Mouse (Mus musculus): ENCODE results near the gene Gm20388. TPM values are rescaled to one million over a fixed set of nuclear protein-coding genes. Genes with fewer than 3 reads are reported as not detected.

Gm20388 gene
- polyA plus RNA-seq, 1 experiment from 2014 or later, result 4.4 TPM

DNA sequence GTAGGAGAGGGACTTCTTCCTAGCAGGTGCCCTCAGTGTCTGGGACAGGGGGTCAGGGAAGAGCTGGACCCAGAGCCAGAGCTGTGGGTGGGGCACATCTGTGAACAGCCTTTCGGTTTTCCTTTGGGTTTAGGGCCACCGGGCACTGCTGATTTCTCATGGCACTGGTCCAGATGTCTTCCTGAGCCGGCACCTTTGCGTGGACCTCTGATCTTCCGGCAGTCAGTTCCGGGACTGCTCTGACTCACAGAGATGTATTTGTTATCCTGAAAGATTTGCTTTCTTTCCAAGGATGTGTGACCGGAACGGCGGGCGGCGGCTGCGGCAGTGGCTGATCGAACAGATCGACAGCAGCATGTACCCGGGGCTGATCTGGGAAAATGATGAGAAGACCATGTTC lies 828.9 kb downstream of the Gm20388 start:
- H3K36me3 ChIP-seq, result no peaks in the 10 kb centered on the region
- no peak overlapping the region for H3K9ac ChIP-seq (replicated peaks)
- no peak overlapping the region for H3K4me2 ChIP-seq (replicated peaks)
- ATAC-seq, result no peak
- no peaks in the 10 kb centered on the region for H3K9me3 ChIP-seq
- peaks cover 29% of the 10 kb centered on the region for H3K27me3 ChIP-seq
- no peak overlapping the region for H3K4me3 ChIP-seq (replicated peaks)
- WGBS, result 90% methylated on average over 15 of the region's 15 CpGs
- H3K27ac ChIP-seq, result no peak overlapping the region
- peaks cover 17% of the 10 kb centered on the region for H3K4me1 ChIP-seq (replicated peaks)

DNA sequence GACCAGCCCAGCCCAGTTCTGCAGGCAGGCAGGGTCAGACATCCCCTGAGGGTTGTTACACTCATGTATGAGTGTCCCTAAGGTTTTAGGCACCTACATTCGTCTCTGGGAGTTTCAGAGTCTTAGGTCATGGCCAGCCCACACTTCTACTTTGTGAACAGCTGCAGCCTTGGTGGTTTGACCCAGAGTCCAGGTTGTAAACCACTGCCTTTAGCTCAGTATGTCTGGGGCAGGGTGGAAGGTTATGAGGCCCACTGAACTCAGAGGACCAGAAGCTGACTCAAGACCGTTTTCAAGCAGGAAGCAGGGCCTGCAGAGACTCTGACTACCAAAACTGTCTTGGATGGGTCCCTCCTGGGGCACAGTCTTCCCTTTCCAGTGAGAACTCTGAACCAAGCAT lies 829.9 kb downstream of the Gm20388 start:
- H3K9ac ChIP-seq (replicated peaks), result no peak overlapping the region
- peaks cover 15% of the 10 kb centered on the region for H3K4me1 ChIP-seq (replicated peaks)
- no peaks in the 10 kb centered on the region for H3K36me3 ChIP-seq
- H3K9me3 ChIP-seq, result no peaks in the 10 kb centered on the region
- peaks cover 19% of the 10 kb centered on the region for H3K27me3 ChIP-seq
- H3K4me3 ChIP-seq (replicated peaks), result no peak overlapping the region
- WGBS, result 74% methylated on average over 2 of the region's 2 CpGs
- no peak overlapping the region for H3K4me2 ChIP-seq (replicated peaks)
- no peak overlapping the region for H3K27ac ChIP-seq
- ATAC-seq, result no peak

- H3K27ac ChIP-seq, result no peak overlapping the region
- H3K4me2 ChIP-seq (replicated peaks), result no peak overlapping the region
- no peaks in the 10 kb centered on the region for H3K9me3 ChIP-seq
- no peaks in the 10 kb centered on the region for H3K36me3 ChIP-seq
- H3K4me1 ChIP-seq (replicated peaks), result peaks cover 11% of the 10 kb centered on the region
- peaks cover 15% of the 10 kb centered on the region for H3K27me3 ChIP-seq
- no peak overlapping the region for H3K4me3 ChIP-seq (replicated peaks)
- ATAC-seq, result no peak
- H3K9ac ChIP-seq (replicated peaks), result no peak overlapping the region
- WGBS, result 56% methylated on average over 17 of the region's 17 CpGs
These were observed 830.4 kb downstream of the Gm20388 start for GRCm38 (mm10) chr8:120741001-120741400.

GRCm38 (mm10) chr8:120741815-120742530 lies 831.3 kb downstream of the Gm20388 start:
- Histone ChIP-seq H3K27me3 (peaks cover 11% of the 10 kb centered on the region), H3K4me3 (replicated peaks) (no peak overlapping the region), H3K9me3 (no peaks in the 10 kb centered on the region), H3K36me3 (no peaks in the 10 kb centered on the region), H3K9ac (replicated peaks) (no peak overlapping the region), H3K27ac (no peak overlapping the region), H3K4me1 (replicated peaks) (peaks cover 2% of the 10 kb centered on the region; the same call in 1 of the 2 replicates), H3K4me2 (replicated peaks) (no peak overlapping the region)
- no peak for ATAC-seq
- 95% methylated on average over 15 of the region's 15 CpGs for WGBS

- Histone ChIP-seq H3K4me2 (replicated peaks) (no peak overlapping the region), H3K36me3 (no peaks in the 10 kb centered on the region), H3K9me3 (no peaks in the 10 kb centered on the region), H3K9ac (replicated peaks) (no peak overlapping the region), H3K4me1 (replicated peaks) (no peaks in the 10 kb centered on the region), H3K27ac (no peak overlapping the region), H3K27me3 (no peaks in the 10 kb centered on the region; the same call in none of the 2 replicates), H3K4me3 (replicated peaks) (no peak overlapping the region)
- 52% methylated on average over 12 of the region's 12 CpGs for WGBS
- ATAC-seq, result no peak
These were observed 832.7 kb downstream of the Gm20388 start for GRCm38 (mm10) chr8:120743149-120743897.

GRCm38 (mm10) chr8:120743898-120744290 lies 833.3 kb downstream of the Gm20388 start:
- Histone ChIP-seq H3K27ac (no peak overlapping the region), H3K4me2 (replicated peaks) (no peak overlapping the region), H3K27me3 (no peaks in the 10 kb centered on the region; the same call in 1 of the 2 replicates), H3K9ac (replicated peaks) (no peak overlapping the region), H3K36me3 (no peaks in the 10 kb centered on the region), H3K4me3 (replicated peaks) (no peak overlapping the region), H3K9me3 (no peaks in the 10 kb centered on the region), H3K4me1 (replicated peaks) (no peaks in the 10 kb centered on the region)
- WGBS, result 68% methylated on average over 4 of the region's 4 CpGs
- ATAC-seq, result no peak

DNA sequence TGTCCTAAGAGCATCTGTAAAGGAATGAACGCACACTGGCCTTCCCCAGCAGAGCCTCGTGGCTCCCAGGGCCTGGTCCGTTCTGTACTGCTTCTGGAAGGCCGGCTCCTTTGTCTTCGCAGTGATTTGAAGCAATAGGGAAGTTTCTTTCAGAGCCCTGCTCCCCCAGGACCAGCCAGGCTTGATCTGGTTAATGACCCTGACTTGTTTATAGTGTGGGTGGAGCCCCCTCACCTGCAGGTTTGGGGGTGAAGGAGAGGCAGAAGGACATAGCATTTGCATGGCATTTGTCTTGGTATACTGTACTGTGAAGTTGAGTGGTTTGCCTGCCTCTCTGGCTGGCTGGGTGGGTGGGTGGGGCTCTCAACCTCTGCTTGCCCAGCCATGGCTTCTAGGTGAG lies 833.8 kb downstream of the Gm20388 start:
- Histone ChIP-seq H3K9ac (replicated peaks) (no peak overlapping the region), H3K36me3 (no peaks in the 10 kb centered on the region), H3K27ac (no peak overlapping the region), H3K4me3 (replicated peaks) (no peak overlapping the region), H3K4me2 (replicated peaks) (no peak overlapping the region), H3K9me3 (no peaks in the 10 kb centered on the region), H3K27me3 (no peaks in the 10 kb centered on the region; the same call in 1 of the 2 replicates), H3K4me1 (replicated peaks) (no peaks in the 10 kb centered on the region)
- 63% methylated on average over 5 of the region's 5 CpGs for WGBS
- ATAC-seq, result no peak

DNA sequence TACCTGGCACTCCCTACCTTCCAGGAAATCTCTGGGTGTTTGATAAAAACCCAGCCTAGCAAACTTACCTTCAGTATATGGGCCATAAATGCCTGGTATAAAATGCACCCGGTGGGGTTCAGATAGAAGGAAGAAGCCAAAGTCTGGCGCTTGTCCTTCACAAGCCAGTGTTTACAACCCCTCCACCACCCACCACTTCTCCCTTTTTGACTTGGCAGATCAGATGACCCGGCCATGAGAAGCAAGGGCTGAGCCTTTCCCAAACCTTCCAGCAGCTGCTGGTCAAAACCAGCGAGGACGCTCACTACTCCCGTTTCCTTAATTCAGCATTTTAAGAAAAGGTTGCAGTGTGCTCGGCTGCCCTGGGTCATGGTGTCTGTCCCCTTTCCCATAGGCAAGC lies 834.6 kb downstream of the Gm20388 start:
- H3K4me1 ChIP-seq (replicated peaks), result no peaks in the 10 kb centered on the region
- no peak overlapping the region for H3K4me3 ChIP-seq (replicated peaks)
- ATAC-seq, result no peak
- H3K9me3 ChIP-seq, result no peaks in the 10 kb centered on the region
- no peak overlapping the region for H3K4me2 ChIP-seq (replicated peaks)
- WGBS, result 74% methylated on average over 7 of the region's 7 CpGs
- no peak overlapping the region for H3K27ac ChIP-seq
- no peaks in the 10 kb centered on the region for H3K36me3 ChIP-seq
- H3K9ac ChIP-seq (replicated peaks), result no peak overlapping the region
- no peaks in the 10 kb centered on the region; the same call in 1 of the 2 replicates for H3K27me3 ChIP-seq

GRCm38 (mm10) chr8:120746007-120746701 lies 835.5 kb downstream of the Gm20388 start:
- 54% methylated on average over 18 of the region's 18 CpGs for WGBS
- Histone ChIP-seq H3K4me2 (replicated peaks) (no peak overlapping the region), H3K27ac (no peak overlapping the region), H3K36me3 (no peaks in the 10 kb centered on the region), H3K4me1 (replicated peaks) (no peaks in the 10 kb centered on the region), H3K4me3 (replicated peaks) (no peak overlapping the region), H3K9ac (replicated peaks) (no peak overlapping the region), H3K9me3 (no peaks in the 10 kb centered on the region), H3K27me3 (no peaks in the 10 kb centered on the region; the same call in 1 of the 2 replicates)
- ATAC-seq, result no peak

GRCm38 (mm10) chr8:120747286-120747685 lies 836.6 kb downstream of the Gm20388 start:
- ATAC-seq, result no peak
- H3K9me3 ChIP-seq, result no peaks in the 10 kb centered on the region
- H3K4me2 ChIP-seq (replicated peaks), result no peak overlapping the region
- no peak overlapping the region for H3K4me3 ChIP-seq (replicated peaks)
- no peak overlapping the region for H3K27ac ChIP-seq
- no peaks in the 10 kb centered on the region; the same call in 1 of the 2 replicates for H3K27me3 ChIP-seq
- H3K9ac ChIP-seq (replicated peaks), result no peak overlapping the region
- H3K4me1 ChIP-seq (replicated peaks), result no peaks in the 10 kb centered on the region
- 75% methylated on average over 7 of the region's 7 CpGs for WGBS
- no peaks in the 10 kb centered on the region for H3K36me3 ChIP-seq

GRCm38 (mm10) chr8:120750616-120751015 lies 840.0 kb downstream of the Gm20388 start:
- Histone ChIP-seq H3K27ac (no peak overlapping the region), H3K27me3 (no peaks in the 10 kb centered on the region; the same call in 1 of the 2 replicates), H3K4me3 (replicated peaks) (no peak overlapping the region), H3K9me3 (no peaks in the 10 kb centered on the region), H3K4me2 (replicated peaks) (no peak overlapping the region), H3K9ac (replicated peaks) (no peak overlapping the region), H3K4me1 (replicated peaks) (no peaks in the 10 kb centered on the region), H3K36me3 (no peaks in the 10 kb centered on the region)
- WGBS, result 83% methylated on average over 9 of the region's 9 CpGs
- ATAC-seq, result no peak

Measured in midbrain, embryonic 13.5 days (tissue).